Mouse (Mus musculus): ENCODE data around the gene Iqck. TPM values are rescaled to one million over a fixed set of nuclear protein-coding genes. Genes with fewer than 3 reads are reported as not detected.

The Iqck gene
- polyA plus RNA-seq, 1 experiment, result 0.48 TPM

DNA sequence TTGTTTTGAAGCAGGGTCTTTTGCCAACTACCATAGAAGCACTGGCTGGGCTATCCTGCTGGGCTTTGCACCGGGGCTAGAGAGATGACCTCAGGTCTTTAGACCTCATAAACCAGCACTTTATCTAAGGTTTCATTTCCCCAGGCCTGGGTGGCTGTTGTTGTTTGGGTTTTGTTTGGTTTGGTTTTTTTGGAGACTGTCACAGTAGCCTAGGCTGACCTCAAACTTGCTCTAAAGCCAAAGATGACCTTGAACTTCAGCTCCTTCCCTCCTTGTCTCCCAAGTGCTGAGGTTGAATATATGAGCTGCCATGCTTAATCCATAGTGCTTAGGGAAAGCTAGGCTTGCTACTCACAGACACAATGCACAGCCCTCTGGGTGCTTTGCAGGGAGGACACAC lies 35.9 kb upstream of the Iqck start:
- TF ChIP-seq POLR2A (IDR thresholded peaks at IDR 0.05; ENCODE audit: low read depth, low read length) (no peak), CTCF (IDR thresholded peaks at IDR 0.05; ENCODE audit: extremely low read depth, insufficient read length, insufficient replicate concordance, low read depth, low read length) (no peak)
- 57% methylated on average over 1 of the region's 1 CpGs for WGBS
- H3K4me1 ChIP-seq (ENCODE audit: control insufficient read depth, insufficient read depth, insufficient read length, low read length), result no peaks in the 10 kb centered on the region

DNA sequence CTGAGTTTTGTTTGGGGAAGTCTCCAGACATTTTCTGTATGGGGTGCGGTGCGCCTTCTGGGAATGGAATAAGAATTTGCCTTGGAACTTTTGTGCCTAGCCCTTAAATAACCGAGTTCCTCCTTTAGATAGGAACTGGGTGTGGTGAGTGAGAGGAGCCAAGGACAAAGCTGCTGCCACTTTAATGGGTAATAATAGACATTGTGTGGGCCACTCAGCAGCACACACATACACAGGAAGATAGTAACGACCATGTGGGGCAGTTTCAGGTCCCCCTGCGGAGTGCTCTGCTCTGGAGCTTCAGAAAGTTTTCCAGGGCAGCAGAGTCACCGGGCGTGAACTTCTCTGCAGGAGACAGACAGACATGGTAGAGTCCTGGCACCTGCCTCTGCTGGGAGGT lies 34.2 kb upstream of the Iqck start:
- Histone ChIP-seq H3K4me1 (ENCODE audit: control insufficient read depth, insufficient read depth, insufficient read length, low read length) (no peaks in the 10 kb centered on the region), H3K4me3 (ENCODE audit: low read depth, low read length) (no peak overlapping the region), H3K36me3 (ENCODE audit: control insufficient read depth, insufficient read depth, low read length) (peaks cover 31% of the 10 kb centered on the region), H3K27me3 (ENCODE audit: control insufficient read depth, insufficient read depth, low read length) (no peaks in the 10 kb centered on the region), H3K27ac (ENCODE audit: insufficient read depth, low read depth, low read length) (no peak overlapping the region)
- WGBS, result 58% methylated on average over 7 of the region's 7 CpGs
- TF ChIP-seq CTCF (IDR thresholded peaks at IDR 0.05; ENCODE audit: extremely low read depth, insufficient read length, insufficient replicate concordance, low read depth, low read length) (no peak), POLR2A (IDR thresholded peaks at IDR 0.05; ENCODE audit: low read depth, low read length) (no peak)

More for the DNA sequence above, 35.9 kb upstream of the Iqck start:
- Histone ChIP-seq H3K36me3 (ENCODE audit: control insufficient read depth, insufficient read depth, low read length) (peaks cover 28% of the 10 kb centered on the region), H3K4me3 (ENCODE audit: low read depth, low read length) (no peak overlapping the region), H3K27me3 (ENCODE audit: control insufficient read depth, insufficient read depth, low read length) (no peaks in the 10 kb centered on the region), H3K27ac (ENCODE audit: insufficient read depth, low read depth, low read length) (no peak overlapping the region)

DNA sequence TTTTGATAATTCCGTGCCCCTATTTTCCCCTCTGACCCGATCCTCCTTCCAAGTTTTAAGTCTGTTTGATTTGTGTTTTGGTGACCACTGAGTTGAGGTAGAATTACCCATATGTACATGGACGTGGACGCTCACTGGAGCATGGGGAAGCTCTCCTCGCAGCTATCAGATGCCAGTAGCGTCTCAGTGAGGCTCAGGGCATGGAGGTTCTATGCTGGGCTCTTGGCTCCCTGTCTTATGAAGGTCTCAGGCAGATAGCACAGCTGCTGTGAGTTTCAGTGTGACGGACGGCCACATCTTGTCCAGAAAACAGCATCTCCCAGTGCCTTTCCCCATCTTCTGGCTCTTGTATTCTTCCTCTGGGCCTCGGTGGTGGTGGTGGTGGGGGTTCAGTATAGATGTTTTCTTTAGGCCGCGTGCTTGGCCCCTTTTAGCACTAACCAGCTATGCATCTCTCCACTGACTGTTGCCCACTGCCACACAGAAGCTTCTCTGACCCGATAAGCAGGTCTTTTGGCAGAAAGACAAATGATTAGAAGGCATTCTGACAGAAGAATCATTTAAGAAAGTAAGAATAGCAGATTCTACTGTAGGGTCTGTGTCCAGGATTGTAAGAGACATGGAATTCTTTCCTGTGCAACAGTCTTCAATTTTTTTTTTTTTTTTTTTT lies 33.5 kb upstream of the Iqck start:
- Histone ChIP-seq H3K36me3 (ENCODE audit: control insufficient read depth, insufficient read depth, low read length) (peaks cover 33% of the 10 kb centered on the region), H3K4me1 (ENCODE audit: control insufficient read depth, insufficient read depth, insufficient read length, low read length) (no peaks in the 10 kb centered on the region), H3K4me3 (ENCODE audit: low read depth, low read length) (no peak overlapping the region), H3K27ac (ENCODE audit: insufficient read depth, low read depth, low read length) (no peak overlapping the region), H3K27me3 (ENCODE audit: control insufficient read depth, insufficient read depth, low read length) (no peaks in the 10 kb centered on the region)
- 95% methylated on average over 12 of the region's 12 CpGs for WGBS
- TF ChIP-seq POLR2A (IDR thresholded peaks at IDR 0.05; ENCODE audit: low read depth, low read length), result no peak
- TF ChIP-seq CTCF (IDR thresholded peaks at IDR 0.05; ENCODE audit: extremely low read depth, insufficient read length, insufficient replicate concordance, low read depth, low read length), result no peak

DNA sequence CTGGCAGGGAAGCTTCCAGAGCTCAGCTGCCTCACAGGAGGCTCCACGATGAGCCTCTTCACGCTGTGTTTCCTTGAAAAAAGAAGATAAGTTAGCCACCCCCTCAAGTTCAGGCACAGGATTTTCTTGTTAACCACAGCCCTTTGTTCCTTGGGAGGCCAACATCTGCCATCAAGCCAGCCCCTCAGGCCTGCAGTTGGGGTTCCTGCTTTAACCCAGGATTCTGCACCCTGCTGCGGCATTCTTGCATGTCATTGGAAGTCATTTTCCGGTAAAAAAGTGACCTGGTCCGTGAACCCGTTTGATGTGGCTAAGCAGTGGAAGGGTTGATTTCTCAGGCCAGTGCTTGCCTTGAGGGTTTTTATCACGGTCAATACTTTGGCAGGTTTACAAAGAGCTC lies 31.1 kb upstream of the Iqck start:
- TF ChIP-seq CTCF (IDR thresholded peaks at IDR 0.05; ENCODE audit: extremely low read depth, insufficient read length, insufficient replicate concordance, low read depth, low read length) (no peak), POLR2A (IDR thresholded peaks at IDR 0.05; ENCODE audit: low read depth, low read length) (no peak)
- WGBS, result 85% methylated on average over 7 of the region's 7 CpGs
- H3K4me3 ChIP-seq (ENCODE audit: low read depth, low read length), result no peak overlapping the region
- H3K27me3 ChIP-seq (ENCODE audit: control insufficient read depth, insufficient read depth, low read length), result no peaks in the 10 kb centered on the region
- no peaks in the 10 kb centered on the region for H3K4me1 ChIP-seq (ENCODE audit: control insufficient read depth, insufficient read depth, insufficient read length, low read length)
- no peak overlapping the region for H3K27ac ChIP-seq (ENCODE audit: insufficient read depth, low read depth, low read length)
- peaks cover 30% of the 10 kb centered on the region for H3K36me3 ChIP-seq (ENCODE audit: control insufficient read depth, insufficient read depth, low read length)

DNA sequence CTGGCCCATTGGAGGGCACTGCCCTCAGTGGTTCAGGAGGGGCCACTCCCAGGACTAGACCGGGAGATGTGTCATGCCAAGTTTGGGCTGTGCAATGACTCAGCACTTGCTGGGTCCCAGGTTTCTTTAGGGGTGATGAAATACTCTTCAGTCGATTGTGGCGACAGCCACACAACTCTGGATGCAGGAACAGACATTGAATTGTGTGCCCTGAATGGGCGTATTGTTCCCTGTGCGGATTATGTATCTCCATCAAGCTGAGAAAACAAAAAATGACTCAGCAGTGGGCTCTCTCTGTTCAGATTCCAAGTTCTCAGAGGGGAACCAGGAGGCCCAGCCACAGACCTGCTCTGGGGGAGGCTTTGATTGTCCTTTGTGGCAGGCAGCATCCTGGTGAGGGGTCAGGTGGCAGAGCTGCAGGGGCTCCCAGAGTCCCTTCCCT lies 27.6 kb upstream of the Iqck start:
- 74% methylated on average over 5 of the region's 5 CpGs for WGBS
- TF ChIP-seq POLR2A (IDR thresholded peaks at IDR 0.05; ENCODE audit: low read depth, low read length) (no peak), CTCF (IDR thresholded peaks at IDR 0.05; ENCODE audit: extremely low read depth, insufficient read length, insufficient replicate concordance, low read depth, low read length) (no peak)
- Histone ChIP-seq H3K27ac (ENCODE audit: insufficient read depth, low read depth, low read length) (no peak overlapping the region), H3K4me3 (ENCODE audit: low read depth, low read length) (no peak overlapping the region), H3K4me1 (ENCODE audit: control insufficient read depth, insufficient read depth, insufficient read length, low read length) (no peaks in the 10 kb centered on the region), H3K27me3 (ENCODE audit: control insufficient read depth, insufficient read depth, low read length) (no peaks in the 10 kb centered on the region), H3K36me3 (ENCODE audit: control insufficient read depth, insufficient read depth, low read length) (peaks cover 28% of the 10 kb centered on the region)

- Histone ChIP-seq H3K4me3 (ENCODE audit: low read depth, low read length) (no peak overlapping the region), H3K4me1 (ENCODE audit: control insufficient read depth, insufficient read depth, insufficient read length, low read length) (no peaks in the 10 kb centered on the region), H3K27me3 (ENCODE audit: control insufficient read depth, insufficient read depth, low read length) (no peaks in the 10 kb centered on the region), H3K36me3 (ENCODE audit: control insufficient read depth, insufficient read depth, low read length) (peaks cover 65% of the 10 kb centered on the region), H3K27ac (ENCODE audit: insufficient read depth, low read depth, low read length) (no peak overlapping the region)
- 83% methylated on average over 5 of the region's 5 CpGs for WGBS
- TF ChIP-seq CTCF (IDR thresholded peaks at IDR 0.05; ENCODE audit: extremely low read depth, insufficient read length, insufficient replicate concordance, low read depth, low read length) (no peak), POLR2A (IDR thresholded peaks at IDR 0.05; ENCODE audit: low read depth, low read length) (no peak)
Measured at GRCm38 (mm10) chr7:118837901-118838300, 17.7 kb upstream of the Iqck start.

GRCm38 (mm10) chr7:118841030-118841745 lies 14.4 kb upstream of the Iqck start:
- H3K4me3 ChIP-seq (ENCODE audit: low read depth, low read length), result no peak overlapping the region
- TF ChIP-seq CTCF (IDR thresholded peaks at IDR 0.05; ENCODE audit: extremely low read depth, insufficient read length, insufficient replicate concordance, low read depth, low read length) (no peak), POLR2A (IDR thresholded peaks at IDR 0.05; ENCODE audit: low read depth, low read length) (no peak)
- no peaks in the 10 kb centered on the region for H3K4me1 ChIP-seq (ENCODE audit: control insufficient read depth, insufficient read depth, insufficient read length, low read length)
- no peaks in the 10 kb centered on the region for H3K27me3 ChIP-seq (ENCODE audit: control insufficient read depth, insufficient read depth, low read length)
- H3K27ac ChIP-seq (ENCODE audit: insufficient read depth, low read depth, low read length), result no peak overlapping the region
- H3K36me3 ChIP-seq (ENCODE audit: control insufficient read depth, insufficient read depth, low read length), result peaks cover 60% of the 10 kb centered on the region
- 76% methylated on average over 8 of the region's 8 CpGs for WGBS

Data from small intestine, adult 2 months (tissue).